Mouse (Mus musculus): ENCODE measurements at regions not wholly inside any gene's neighbourhood (a gene's known extent, or its start where the extent isn't known, plus 50 kb on each side); places are given as distances from the start of the nearest gene placed in this dataset.

- no peak for TF ChIP-seq CTCF (conservative IDR thresholded peaks at IDR 0.05; ENCODE audit: insufficient read depth, insufficient read length, low read depth, low read length)
- no peak for TF ChIP-seq POLR2A (IDR thresholded peaks at IDR 0.05; ENCODE audit: low read depth, low read length)
These were observed 76.2 kb downstream of the Cstad start for GRCm38 (mm10) chr2:30670836-30671586.

Measured in kidney, adult 2 months (tissue).